Mouse (Mus musculus) lung, postnatal 14 days (tissue): ENCODE data around the gene Gm17409.

Experiments used
- DNase-seq: peaks from one replicate; pipeline ENCODE4 v3.0.0; 2021

The Gm17409 gene

GRCm38 (mm10) chr2:58485152-58485551, 15.2 kb downstream of the Gm17409 start:
- DNase-seq: peak; percentile 57

DNA sequence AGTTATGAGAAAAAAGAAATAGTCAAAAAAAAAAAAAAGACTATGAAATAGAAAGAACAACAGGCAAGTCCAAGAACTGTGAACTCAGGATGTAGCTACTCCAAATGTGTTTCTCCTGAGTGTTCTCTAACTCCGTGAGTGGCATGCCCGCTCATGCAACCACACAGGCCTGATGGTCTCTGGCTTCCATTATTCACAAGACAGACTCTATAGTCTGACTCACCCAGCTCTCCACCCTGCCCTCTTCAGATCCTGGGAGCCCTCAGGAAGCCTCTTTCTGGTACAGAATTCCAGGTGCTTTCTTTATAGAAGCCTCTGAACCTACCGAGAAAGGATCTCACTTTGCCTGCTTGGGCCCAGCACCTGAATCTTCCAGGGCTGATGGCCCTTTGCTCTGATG, 15.8 kb downstream of the Gm17409 start:
- DNase-seq: no peak

DNA sequence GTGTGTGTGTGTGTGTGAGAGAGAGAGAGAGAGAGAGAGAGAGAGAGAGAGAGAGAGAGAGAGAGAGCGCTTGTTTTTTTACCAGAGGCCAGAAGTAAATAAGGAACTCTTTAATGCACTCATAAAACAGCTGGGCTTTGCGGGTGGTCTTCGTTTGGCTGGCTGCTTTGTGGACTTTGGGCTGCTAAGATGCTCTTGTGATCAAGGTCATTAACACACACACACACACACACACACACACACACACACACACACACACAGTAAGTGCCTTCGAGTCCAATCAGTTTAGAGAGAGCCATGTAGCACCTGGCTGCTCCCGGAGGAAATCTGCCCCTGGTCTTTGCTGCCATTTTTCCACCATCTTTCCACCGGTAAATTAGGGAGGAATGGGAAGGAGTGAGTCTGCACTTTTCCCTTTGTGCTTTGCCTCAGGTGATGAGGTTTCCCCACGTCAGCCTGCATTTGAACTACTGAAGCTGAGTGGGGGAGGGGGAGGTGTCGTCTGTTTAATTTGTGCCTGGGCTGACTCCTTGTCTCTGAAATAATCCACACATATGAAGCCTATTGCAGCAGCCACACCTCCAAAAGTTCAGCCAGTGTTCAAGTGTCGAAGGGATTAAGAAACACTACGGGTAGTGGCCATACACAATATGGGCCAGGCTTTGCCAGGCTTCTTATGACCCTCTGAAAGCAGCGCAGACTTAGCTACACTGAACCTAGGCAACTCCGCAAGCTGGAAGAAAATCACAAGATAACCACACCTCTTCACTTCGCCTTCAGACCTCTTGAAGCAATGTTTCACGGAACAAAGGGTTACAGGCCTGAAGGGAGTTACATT, 16.7 kb downstream of the Gm17409 start:
- DNase-seq: no peak

DNA sequence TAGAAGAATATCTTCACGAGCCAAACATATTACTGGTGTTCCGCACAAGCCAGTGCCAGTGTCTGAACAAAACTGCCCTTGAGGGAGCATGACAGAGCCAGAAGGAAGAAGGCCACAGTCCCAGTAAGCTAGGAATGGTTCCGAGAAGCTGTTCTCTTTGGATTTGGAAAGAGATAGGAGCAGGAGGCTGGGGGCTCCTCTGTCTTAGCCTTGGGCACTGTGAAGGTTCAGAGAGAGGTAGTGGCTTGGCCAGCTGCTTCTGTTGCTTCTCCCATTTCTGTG, 17.3 kb downstream of the Gm17409 start:
- no peak for DNase-seq

DNA sequence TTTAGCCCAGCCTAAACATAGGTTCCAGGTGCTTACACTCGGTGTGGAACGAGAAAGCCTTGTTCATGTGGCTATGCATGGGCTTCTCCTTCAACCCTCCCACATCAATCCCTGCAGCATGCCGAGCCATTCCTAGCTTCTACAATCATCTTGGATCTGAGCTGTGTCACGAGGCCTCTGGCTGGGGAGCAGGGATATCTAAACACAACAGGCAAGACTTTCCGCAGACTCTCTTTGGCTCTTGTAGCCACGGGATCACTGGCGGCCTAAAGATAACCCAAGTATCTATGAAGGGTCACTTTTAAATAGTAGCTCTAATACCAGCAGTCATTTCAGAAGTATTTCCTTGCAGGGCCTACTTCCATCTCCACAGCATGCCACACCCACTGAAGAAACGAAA, 18.5 kb downstream of the Gm17409 start:
- no peak for DNase-seq

DNA sequence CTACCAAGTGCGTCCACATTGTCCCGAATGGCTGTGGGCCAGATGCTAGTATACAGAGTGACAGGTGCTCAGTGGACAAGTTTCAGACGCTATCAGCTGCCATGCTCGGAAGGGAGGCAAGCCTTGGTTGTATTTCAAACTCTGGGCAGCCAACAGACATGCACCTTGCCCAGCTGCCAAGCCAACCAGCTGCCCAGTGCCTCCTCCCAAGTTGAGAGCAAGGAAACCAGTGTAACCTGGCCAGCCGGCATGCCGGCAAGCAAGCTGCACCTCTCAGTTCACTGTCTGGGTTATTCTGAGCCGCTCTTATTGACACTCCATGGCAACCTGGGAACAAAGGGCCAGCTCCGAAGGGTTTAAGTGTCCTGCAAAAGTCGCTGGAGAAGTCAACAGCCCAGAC, 19.4 kb downstream of the Gm17409 start:
- no peak for DNase-seq

- no peak for DNase-seq
Observed at GRCm38 (mm10) chr2:58493685-58494635, 24.0 kb downstream of the Gm17409 start.

GRCm38 (mm10) chr2:58495271-58495670, 25.4 kb downstream of the Gm17409 start:
- DNase-seq: no peak

- DNase-seq: no peak
Observed at GRCm38 (mm10) chr2:58496647-58497410, 26.9 kb downstream of the Gm17409 start.

GRCm38 (mm10) chr2:58505306-58506090, 35.6 kb downstream of the Gm17409 start:
- DNase-seq: no peak

GRCm38 (mm10) chr2:58510192-58510591, 40.3 kb downstream of the Gm17409 start:
- DNase-seq: no peak

GRCm38 (mm10) chr2:58513212-58513611, 43.3 kb downstream of the Gm17409 start:
- DNase-seq: no peak

DNA sequence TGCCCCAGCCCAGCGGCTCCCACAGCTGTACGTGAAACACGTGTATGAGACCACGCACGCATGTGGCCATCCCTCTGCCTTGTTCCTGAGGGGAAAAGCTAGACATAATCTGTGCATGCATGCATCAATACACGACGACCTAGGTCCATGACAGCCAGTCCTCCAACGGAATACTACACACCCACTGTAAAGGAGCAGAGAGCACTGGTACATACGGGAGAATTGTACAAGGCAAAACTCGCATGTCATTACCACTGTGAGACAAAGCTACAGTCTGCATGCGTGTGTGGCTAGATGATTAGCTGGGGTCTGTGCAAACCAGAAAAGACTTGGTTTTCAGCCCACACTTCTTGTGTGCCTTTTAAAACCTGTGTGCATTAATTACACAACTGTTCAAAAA, 44.6 kb downstream of the Gm17409 start:
- no peak for DNase-seq

DNA sequence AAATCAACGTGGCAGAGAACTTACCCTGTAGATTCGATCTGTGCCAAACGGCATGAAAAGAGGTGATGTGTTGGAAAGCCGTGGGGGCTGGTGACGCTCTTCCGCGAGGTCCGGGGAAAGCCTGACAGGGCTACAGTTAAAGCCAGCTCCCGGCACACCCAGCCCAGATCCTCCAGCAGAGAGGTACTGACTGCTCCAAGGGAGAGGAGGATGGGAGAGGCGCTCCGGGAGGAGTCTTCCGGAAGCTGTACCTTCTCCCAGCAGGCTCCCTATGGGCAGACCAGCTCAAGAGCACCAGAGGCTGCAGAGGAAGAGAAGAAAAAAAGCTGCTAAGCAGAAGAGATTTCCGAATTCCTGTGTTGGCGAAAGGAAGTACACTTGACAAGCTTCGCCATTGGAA, 46.1 kb downstream of the Gm17409 start:
- no peak for DNase-seq

GRCm38 (mm10) chr2:58516920-58517319, 47.0 kb downstream of the Gm17409 start:
- DNase-seq: no peak

DNA sequence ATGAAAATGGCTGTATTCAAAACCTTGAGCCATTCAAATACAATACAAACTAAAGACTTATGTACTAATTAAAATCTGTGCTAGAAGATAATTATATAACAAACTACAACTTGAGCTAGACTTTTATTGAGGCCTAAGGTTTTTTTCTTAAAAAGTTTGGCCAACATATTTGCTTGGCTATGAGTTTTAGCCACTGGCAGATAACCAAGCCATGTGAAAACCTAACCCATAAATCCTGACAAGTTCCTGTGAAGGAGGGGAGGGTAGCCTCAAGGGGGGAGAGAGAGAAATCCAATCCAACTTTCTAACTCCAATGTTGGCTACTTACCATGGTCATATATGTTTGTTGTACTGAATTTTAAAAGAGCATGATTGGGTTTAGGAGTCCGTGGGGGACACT, 48.6 kb downstream of the Gm17409 start:
- no peak for DNase-seq
